Mouse (Mus musculus) cerebellum, postnatal 14 days (tissue): ENCODE data around the gene Scgb1b29.
"Not testable (repeated sequence)": the region's sequence is repeated elsewhere in the genome, so short reads cannot be mapped to it uniquely, and the experiment has no call there.

ENCODE experiments used
- DNase-seq, 2 experiments: peaks; one replicate each; pipeline ENCODE4 v3.0.0; 2021; ENCODE audit warnings: mixed read lengths in 2 of 2

Scgb1b29 gene

GRCm38 (mm10) chr7:32441241-32441640 is at the start of gene Scgb1b29:
Gene Scgb1b29 (plus strand): TSS chr7:32441541.
- DNase-seq, result not testable (repeated sequence)

DNA sequence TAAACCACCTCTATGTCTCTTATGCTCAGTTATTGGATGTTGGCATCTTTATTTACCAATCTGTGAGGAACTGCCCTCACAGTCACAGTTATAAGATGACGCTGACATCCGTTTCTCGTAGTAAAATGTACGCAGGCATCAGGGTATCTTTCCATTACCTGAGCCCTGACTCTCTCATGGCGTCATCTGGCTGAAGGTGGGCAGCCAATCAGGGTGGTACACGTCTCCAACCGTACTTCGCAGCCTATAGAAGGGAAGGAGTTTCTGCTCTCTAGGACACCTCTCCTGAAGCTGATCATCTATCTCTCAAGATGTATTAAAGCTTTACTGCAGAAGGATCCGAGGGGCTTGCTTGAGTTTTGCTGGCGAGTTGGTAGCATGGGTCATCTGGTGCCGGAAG is 12.7 kb upstream of the Scgb1b29 start:
- not testable (repeated sequence) for DNase-seq
